Mouse (Mus musculus): Measurements from ENCODE around the gene Slc2a5. TPM values are rescaled to one million over a fixed set of nuclear protein-coding genes. Genes with fewer than 3 reads are reported as not detected.

The Slc2a5 gene
- polyA plus RNA-seq, 1 experiment: 20.2 TPM

GRCm38 (mm10) chr4:150136693-150137092 is 17.6 kb downstream of the Slc2a5 start:
- no peak for DNase-seq (ENCODE audit: low read depth, low spot score)

DNA sequence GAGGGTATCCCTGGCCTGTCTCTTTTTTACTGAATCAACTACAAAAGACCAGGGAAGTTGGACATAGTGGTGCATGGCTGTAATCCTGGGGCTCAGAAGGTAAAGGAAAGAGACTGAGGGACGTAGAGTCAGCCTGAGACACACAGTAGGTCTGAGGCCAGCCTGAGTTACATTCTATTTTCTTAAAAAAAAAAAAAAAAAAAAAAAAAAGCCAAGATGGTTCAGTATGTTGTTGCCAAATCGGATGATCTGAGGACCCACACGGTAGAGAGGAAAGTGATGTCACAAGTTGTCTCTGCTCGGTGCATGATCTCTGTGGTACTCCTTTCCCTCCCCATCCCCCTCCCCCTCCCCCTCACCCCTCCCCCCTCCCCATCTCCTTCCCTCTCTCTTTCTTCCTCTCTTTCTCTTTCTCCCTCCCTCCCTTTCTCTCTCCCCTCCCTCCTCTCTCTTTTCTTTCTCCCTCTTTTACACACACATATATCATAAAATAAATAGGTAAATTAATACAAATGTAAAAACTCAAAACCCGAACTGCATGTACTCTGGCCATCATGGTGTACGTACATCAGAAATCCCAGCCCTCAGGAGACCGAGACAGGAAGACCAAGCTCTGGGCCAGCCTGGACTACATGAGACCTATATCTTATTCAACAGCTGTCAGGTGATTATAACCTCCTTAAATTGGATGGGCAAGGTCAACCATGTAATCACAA is 18.4 kb downstream of the Slc2a5 start:
- no peak for DNase-seq (ENCODE audit: low read depth, low spot score)
- WGBS: 79% methylated on average over 7 of the region's 7 CpGs

More at GRCm38 (mm10) chr4:150136693-150137092, 17.6 kb downstream of the Slc2a5 start:
- 7% methylated on average over 10 of the region's 10 CpGs for WGBS

GRCm38 (mm10) chr4:150138084-150138543 is 19.0 kb downstream of the Slc2a5 start:
- WGBS: 9% methylated on average over 9 of the region's 9 CpGs
- DNase-seq (ENCODE audit: low read depth, low spot score): no peak

GRCm38 (mm10) chr4:150139090-150139489 is 20.0 kb downstream of the Slc2a5 start:
- 50% methylated on average over 13 of the region's 13 CpGs for whole genome bisulfite sequencing
- no peak for DNase-seq (ENCODE audit: low read depth, low spot score)

GRCm38 (mm10) chr4:150140346-150140745 is 21.3 kb downstream of the Slc2a5 start:
- WGBS: 86% methylated on average over 7 of the region's 7 CpGs
- no peak for DNase-seq (ENCODE audit: low read depth, low spot score)

GRCm38 (mm10) chr4:150144242-150144641 is 25.2 kb downstream of the Slc2a5 start:
- no peak for DNase-seq (ENCODE audit: low read depth, low spot score)
- 32% methylated on average over 12 of the region's 12 CpGs for WGBS

- no peak for DNase-seq (ENCODE audit: low read depth, low spot score)
Measured at GRCm38 (mm10) chr4:150146286-150146685, 27.2 kb downstream of the Slc2a5 start.

GRCm38 (mm10) chr4:150151045-150151444 is 32.0 kb downstream of the Slc2a5 start:
- no peak for DNase-seq (ENCODE audit: low read depth, low spot score)
- 82% methylated on average over 7 of the region's 7 CpGs for WGBS

More at GRCm38 (mm10) chr4:150146286-150146685, 27.2 kb downstream of the Slc2a5 start:
- 79% methylated on average over 4 of the region's 4 CpGs for WGBS

DNA sequence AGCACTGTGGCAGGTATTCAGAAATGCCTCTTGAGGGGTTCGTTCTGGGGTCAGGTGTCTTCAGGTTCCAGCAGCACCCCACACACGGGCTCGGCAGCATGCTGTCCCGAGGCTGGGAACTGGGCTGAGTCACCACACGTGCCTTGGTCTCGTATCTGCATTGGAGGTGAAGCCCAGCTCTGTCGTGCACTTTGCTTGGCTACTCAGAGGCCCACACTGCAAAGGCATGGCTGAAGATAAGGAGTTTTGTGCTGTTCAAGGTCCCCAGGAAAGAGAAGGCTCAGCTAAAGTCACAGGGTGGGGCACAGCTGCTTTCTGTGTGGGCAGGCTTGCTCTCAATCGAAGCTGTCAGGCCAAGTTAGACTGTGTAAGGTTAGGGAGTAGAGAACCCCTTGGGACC is 33.4 kb downstream of the Slc2a5 start:
- no peak for DNase-seq (ENCODE audit: low read depth, low spot score)
- WGBS: 45% methylated on average over 8 of the region's 8 CpGs

DNA sequence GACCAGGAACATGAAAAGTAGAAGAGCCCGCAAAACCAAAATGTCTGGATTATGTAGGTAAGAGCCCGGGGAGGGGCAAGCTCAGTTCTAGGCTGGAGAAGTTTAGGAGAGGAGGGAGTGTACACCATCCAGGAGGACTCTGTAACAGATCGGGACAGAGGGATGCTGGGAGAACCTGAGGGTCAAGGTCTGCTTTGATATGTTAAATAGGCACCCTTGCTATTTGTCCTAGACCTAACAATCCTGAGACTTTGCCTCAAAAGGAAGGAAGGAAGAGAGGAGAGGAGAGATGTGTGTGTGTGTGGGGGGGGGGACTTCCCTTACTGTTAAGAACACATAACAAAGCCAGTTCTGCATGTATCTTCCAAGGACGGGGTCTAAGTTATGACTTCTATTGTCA is 36.2 kb downstream of the Slc2a5 start:
- DNase-seq (ENCODE audit: low read depth, low spot score): no peak
- 77% methylated on average over 4 of the region's 4 CpGs for WGBS

DNA sequence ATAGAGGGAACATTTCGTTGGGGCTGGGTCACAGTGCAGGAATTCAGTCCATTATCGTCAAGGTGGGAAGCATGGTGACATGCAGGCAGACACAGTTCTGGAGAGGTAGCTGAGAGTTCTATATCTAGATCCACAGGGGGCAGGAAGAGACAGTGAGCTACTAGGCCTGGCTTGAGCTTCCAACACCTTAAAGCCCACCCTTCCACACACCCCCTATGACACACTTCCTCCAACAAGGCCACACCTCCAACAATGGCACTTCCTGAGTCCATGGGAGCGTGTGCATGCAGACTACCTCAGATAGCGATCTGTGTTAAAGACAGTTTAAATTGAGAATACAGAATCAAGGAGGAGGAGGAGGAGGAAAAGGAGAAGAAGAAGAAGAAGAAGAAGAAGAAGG is 36.6 kb downstream of the Slc2a5 start:
- no peak for DNase-seq (ENCODE audit: low read depth, low spot score)
- 81% methylated on average over 4 of the region's 4 CpGs for WGBS

DNA sequence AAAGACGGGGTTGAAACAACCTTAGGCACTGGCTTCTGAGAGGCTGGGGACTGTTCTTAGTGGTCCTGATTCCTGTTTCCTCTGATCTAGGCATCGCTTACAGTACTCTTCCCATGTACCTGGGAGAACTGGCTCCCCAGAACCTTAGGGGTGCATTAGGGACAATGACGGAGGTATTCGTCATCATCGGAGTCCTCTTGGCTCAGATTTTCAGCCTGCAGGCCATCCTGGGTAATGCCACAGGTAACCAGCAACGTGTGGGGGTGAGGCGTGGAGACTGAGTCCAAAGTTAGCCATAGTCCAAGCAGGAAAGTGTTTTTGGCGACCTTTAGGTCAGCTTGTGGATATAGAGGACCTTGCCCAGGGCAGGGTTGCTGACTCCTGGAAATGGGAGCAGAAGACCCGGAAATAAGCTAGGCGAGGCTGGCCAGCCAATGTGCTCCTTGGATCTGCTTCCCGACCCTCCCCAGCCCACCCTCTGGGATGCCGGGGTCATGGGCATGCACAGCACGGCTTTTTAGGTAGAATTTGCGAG is 38.3 kb downstream of the Slc2a5 start:
- DNase-seq (ENCODE audit: low read depth, low spot score): no peak
- WGBS: 62% methylated on average over 14 of the region's 14 CpGs

DNA sequence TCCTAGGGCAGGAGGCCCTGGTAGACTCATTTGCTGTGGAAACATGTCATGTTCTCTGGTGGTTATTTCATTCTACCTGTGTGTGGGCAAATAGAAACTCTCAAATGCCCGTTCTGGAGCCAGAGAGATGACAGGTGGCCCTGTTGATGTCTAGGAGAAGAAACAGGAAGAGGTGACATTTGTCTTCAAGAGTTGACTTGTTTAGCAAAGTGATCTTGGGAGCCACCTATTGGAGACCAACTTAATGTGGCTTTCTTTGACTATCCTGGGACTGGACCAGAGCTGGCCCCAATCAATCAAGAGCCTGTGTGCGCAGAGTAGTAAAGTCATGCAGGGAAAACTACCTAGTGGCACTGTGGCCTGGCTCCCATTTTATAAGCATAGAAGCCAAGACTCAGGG is 40.4 kb downstream of the Slc2a5 start:
- 66% methylated on average over 2 of the region's 2 CpGs for WGBS
- DNase-seq (ENCODE audit: low read depth, low spot score): no peak

GRCm38 (mm10) chr4:150162561-150163169 is 43.6 kb downstream of the Slc2a5 start:
- no peak for DNase-seq (ENCODE audit: low read depth, low spot score)
- WGBS: 75% methylated on average over 13 of the region's 13 CpGs

- 30% methylated on average over 13 of the region's 13 CpGs for WGBS
- no peak for DNase-seq (ENCODE audit: low read depth, low spot score)
Measured at GRCm38 (mm10) chr4:150164875-150165274, 45.8 kb downstream of the Slc2a5 start.

DNA sequence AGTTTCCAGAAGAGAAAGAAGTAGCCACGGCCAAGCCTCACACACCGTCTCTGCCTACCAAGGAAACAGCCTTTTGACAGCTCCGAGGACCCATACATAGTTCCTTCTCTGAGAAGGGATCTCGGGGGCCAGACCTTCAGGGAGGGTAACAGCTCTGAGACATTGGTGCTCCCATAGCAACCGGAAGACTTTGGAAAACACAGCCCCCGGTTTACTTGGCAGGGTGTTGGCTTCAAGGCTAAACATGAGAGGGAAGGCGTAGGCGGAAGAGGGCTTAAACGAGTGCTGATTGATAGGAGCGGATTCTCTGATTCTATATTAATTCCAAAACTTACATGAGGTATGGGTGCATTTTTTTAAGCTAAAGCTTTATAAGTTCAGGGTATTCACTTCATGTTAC is 49.3 kb downstream of the Slc2a5 start:
- DNase-seq (ENCODE audit: low read depth, low spot score): no peak
- 50% methylated on average over 10 of the region's 10 CpGs for WGBS

DNA sequence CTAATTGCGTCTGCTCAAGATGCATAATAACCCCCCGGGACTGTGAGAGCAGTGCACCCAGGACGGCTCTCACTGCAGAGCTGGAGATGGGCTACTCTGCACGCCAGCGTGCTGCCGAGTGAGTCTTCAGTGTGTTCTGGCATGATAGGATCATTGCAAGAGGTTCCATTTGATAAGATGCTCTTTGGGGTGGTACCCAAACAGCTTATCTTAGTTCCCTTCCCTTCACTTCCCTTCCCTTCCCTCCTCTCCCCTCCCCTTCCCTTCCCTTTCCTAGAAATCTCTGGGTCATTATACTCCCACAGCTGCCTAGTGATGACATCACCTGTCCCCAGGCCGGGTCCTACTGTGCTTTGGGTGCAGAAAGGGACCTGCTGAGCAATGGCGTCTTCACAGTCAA is 53.0 kb downstream of the Slc2a5 start:
- 76% methylated on average over 8 of the region's 8 CpGs for WGBS

GRCm38 (mm10) chr4:150173281-150173680 is 54.2 kb downstream of the Slc2a5 start:
- no peak for DNase-seq (ENCODE audit: low read depth, low spot score)
- WGBS: 57% methylated on average over 10 of the region's 10 CpGs

More for the DNA sequence above, 53.0 kb downstream of the Slc2a5 start:
- DNase-seq (ENCODE audit: low read depth, low spot score): no peak

- no peak for DNase-seq (ENCODE audit: low read depth, low spot score)
- WGBS: 92% methylated on average over 14 of the region's 14 CpGs
Measured at GRCm38 (mm10) chr4:150174027-150174426, 54.9 kb downstream of the Slc2a5 start.

- WGBS: 8% methylated on average over 7 of the region's 7 CpGs
- DNase-seq (ENCODE audit: low read depth, low spot score): no peak
Measured at GRCm38 (mm10) chr4:150176535-150176934, 57.5 kb downstream of the Slc2a5 start.

- WGBS: 54% methylated on average over 8 of the region's 8 CpGs
- DNase-seq (ENCODE audit: low read depth, low spot score): no peak
Measured at GRCm38 (mm10) chr4:150177122-150177521, 58.0 kb downstream of the Slc2a5 start.

Data from large intestine, adult 2 months (tissue).